Mouse (Mus musculus) thymus, adult 2 months (tissue): ENCODE results near the gene Eng.

Experiments
- CTCF ChIP-seq: fragments of 200-500 bp; IDR thresholded peaks from 2 replicates; pipeline ENCODE4 v1.5.1; 2012; ENCODE audit warnings: mild to moderate bottlenecking, control low read depth, low read length, moderate library complexity, borderline replicate concordance; ENCODE audit not compliant: control insufficient read depth, poor library complexity, insufficient read depth; ENCODE audit errors: extremely low read depth
- POLR2A ChIP-seq: fragments of 200-500 bp; IDR thresholded peaks from 2 replicates; pipeline ENCODE4 v1.6.1; 2012; ENCODE audit warnings: mild to moderate bottlenecking, low read length, control low read depth, moderate library complexity; ENCODE audit not compliant: control insufficient read depth, poor library complexity, insufficient read depth; ENCODE audit errors: extremely low read depth

- TF ChIP-seq POLR2A (no peak), CTCF (0 out of 2 replicates have a peak, but pooled peaks have one; percentile 15)
Observed at GRCm38 (mm10) chr2:32646379-32647056, at the start of gene Eng.
